Mouse (Mus musculus) midbrain, postnatal 0 days (tissue): ENCODE results near the gene Tox2. TPM values are rescaled to one million over a fixed set of nuclear protein-coding genes. Genes with fewer than 3 reads are reported as not detected.

Experiments used
- ATAC-seq: fragments of 200-750 bp; cut with Nextera tagmentation; 2 replicates; pipeline ENCODE4 v1.8.0; 2017; ENCODE audit warnings: moderate number of reproducible peaks, mild to moderate bottlenecking, moderate TSS enrichment, moderate library complexity; ENCODE audit not compliant: low FRiP score
- DNase-seq: peaks from one replicate; pipeline ENCODE4 v3.0.0-alpha.2; 2015; ENCODE audit warnings: low spot score
- H3K27ac ChIP-seq: fragments of 300-500 bp; sonication (generic); 2 replicates; pipeline ENCODE4 v1.5.1; 2014; ENCODE audit warnings: low read depth, mild to moderate bottlenecking, low read length, mixed read lengths
- H3K27me3 ChIP-seq: fragments of 300-500 bp; sonication (generic); 2 replicates; pipeline ENCODE4 v1.6.1; 2014; ENCODE audit warnings: low read length, control low read depth, mixed read lengths; ENCODE audit not compliant: insufficient read depth
- H3K36me3 ChIP-seq: fragments of 300-500 bp; sonication (generic); 2 replicates; pipeline ENCODE4 v1.6.1; 2014; ENCODE audit warnings: low read length, control low read depth, mixed read lengths; ENCODE audit not compliant: insufficient read depth
- H3K4me1 ChIP-seq: fragments of 300-500 bp; sonication (generic); 2 replicates; pipeline ENCODE4 v1.6.1; 2014; ENCODE audit warnings: mild to moderate bottlenecking, control low read depth, antibody characterized with exemption, low read length, mixed read lengths; ENCODE audit not compliant: insufficient read depth
- H3K4me2 ChIP-seq: fragments of 300-500 bp; sonication (generic); 2 replicates; pipeline ENCODE4 v1.6.1; 2014; ENCODE audit warnings: low read depth, mild to moderate bottlenecking, low read length, mixed read lengths; ENCODE audit not compliant: poor library complexity, severe bottlenecking
- H3K4me3 ChIP-seq: fragments of 300-500 bp; sonication (generic); 2 replicates; pipeline ENCODE4 v1.5.1; 2014; ENCODE audit warnings: low read depth, mild to moderate bottlenecking, low read length, moderate library complexity
- H3K9ac ChIP-seq: fragments of 300-500 bp; sonication (generic); replicated peaks from 2 replicates; pipeline ENCODE4 v1.6.1; 2014; ENCODE audit warnings: mild to moderate bottlenecking, low read length, moderate library complexity, mixed read lengths; ENCODE audit not compliant: poor library complexity, severe bottlenecking
- H3K9me3 ChIP-seq: fragments of 300-500 bp; sonication (generic); 2 replicates; pipeline ENCODE4 v1.6.1; 2016; ENCODE audit warnings: low read length, control low read depth
- CTCF ChIP-seq: IDR thresholded peaks from 2 replicates; pipeline ENCODE4 v1.5.1; 2016; ENCODE audit warnings: antibody characterized with exemption, mild to moderate bottlenecking
- WGBS: fragments of 180-500 bp; shearing (Covaris S2); extraction: QIAGEN DNeasy Blood & Tissue Kit; methylation state at CpG from one replicate; pipeline ENCODE4 v1.1.7; 2014; 5-methylcytosine and 5-hydroxymethylcytosine counted together
- polyA plus RNA-seq: library from polyadenylated mRNA; unstranded; fragments of >200 nt; fragmentation: Nextera tagmentation; extraction: Ambion mirVana; gene quantifications from 2 replicates; pipeline ENCODE4 v1.2.1, GENCODE M21; 2015
- total RNA-seq: library from RNA; depleted of rRNA; stranded (reverse); fragments of >200 nt; gene quantifications from 2 replicates; pipeline ENCODE4 v1.2.3, GENCODE M21; 2014

The Tox2 gene
- total and polyA plus RNA-seq, 2 experiments from 2014 or later: 7.6 to 64.7 TPM

DNA sequence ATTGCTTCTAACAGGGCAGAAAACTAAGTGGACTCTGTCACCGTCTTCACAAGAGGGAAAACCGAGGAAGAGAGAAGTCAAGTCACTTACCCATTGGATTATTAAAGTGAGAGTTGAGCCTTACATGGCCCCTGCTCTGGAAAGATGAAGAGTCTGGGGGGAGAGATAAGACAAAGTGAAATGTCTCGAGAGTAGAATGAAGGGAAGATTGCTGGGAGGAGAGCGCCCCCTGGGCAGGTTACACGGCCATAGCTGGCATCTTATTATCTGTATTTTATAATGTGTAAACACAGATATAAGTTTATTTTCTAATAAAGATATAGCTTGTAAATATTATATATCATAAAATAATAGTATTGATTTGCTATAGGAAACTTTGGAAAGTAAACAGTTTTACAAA, 147.5 kb downstream of the Tox2 start:
- no peak for DNase-seq
- no peaks in the 10 kb centered on the region for H3K36me3 ChIP-seq
- H3K4me2 ChIP-seq: no peak overlapping the region
- TF ChIP-seq CTCF: peak; percentile 43
- H3K9me3 ChIP-seq: no peaks in the 10 kb centered on the region
- H3K4me1 ChIP-seq: 0 out of 2 replicates have a peak, but pooled peaks cover 3% of the 10 kb centered on the region
- no peak overlapping the region for H3K27ac ChIP-seq
- 53% methylated on average over 5 of the region's 5 CpGs for WGBS
- H3K9ac ChIP-seq: no peak overlapping the region
- no peak for ATAC-seq
- H3K4me3 ChIP-seq: no peak overlapping the region
- H3K27me3 ChIP-seq: no peaks in the 10 kb centered on the region

- ATAC-seq (no peak), DNase-seq (no peak)
- H3K27me3 ChIP-seq: no peaks in the 10 kb centered on the region
- no peak overlapping the region for H3K4me2 ChIP-seq
- no peak overlapping the region for H3K27ac ChIP-seq
- WGBS: 24% methylated on average over 7 of the region's 7 CpGs
- H3K9me3 ChIP-seq: no peaks in the 10 kb centered on the region
- no peak overlapping the region for H3K4me3 ChIP-seq
- H3K4me1 ChIP-seq: 0 out of 2 replicates have a peak, but pooled peaks cover 3% of the 10 kb centered on the region
- no peak for TF ChIP-seq CTCF
- no peak overlapping the region for H3K9ac ChIP-seq
- H3K36me3 ChIP-seq: no peaks in the 10 kb centered on the region
These were observed 150.8 kb downstream of the Tox2 start for GRCm38 (mm10) chr2:163353731-163354130.

- Histone ChIP-seq H3K27me3 (no peaks in the 10 kb centered on the region), H3K4me1 (no peaks in the 10 kb centered on the region), H3K9me3 (no peaks in the 10 kb centered on the region), H3K9ac (no peak overlapping the region), H3K27ac (no peak overlapping the region), H3K36me3 (no peaks in the 10 kb centered on the region), H3K4me3 (no peak overlapping the region), H3K4me2 (no peak overlapping the region)
- no peak for DNase-seq
- WGBS: 79% methylated on average over 8 of the region's 8 CpGs
- TF ChIP-seq CTCF: no peak
- ATAC-seq: no peak
These were observed 152.7 kb downstream of the Tox2 start for GRCm38 (mm10) chr2:163355666-163356065.

- H3K9me3 ChIP-seq: no peaks in the 10 kb centered on the region
- ATAC-seq (no peak), DNase-seq (no peak)
- no peaks in the 10 kb centered on the region for H3K27me3 ChIP-seq
- H3K4me3 ChIP-seq: no peak overlapping the region
- H3K9ac ChIP-seq: no peak overlapping the region
- H3K27ac ChIP-seq: no peak overlapping the region
- 81% methylated on average over 12 of the region's 12 CpGs for WGBS
- H3K4me2 ChIP-seq: no peak overlapping the region
- no peaks in the 10 kb centered on the region for H3K4me1 ChIP-seq
- H3K36me3 ChIP-seq: no peaks in the 10 kb centered on the region
- no peak for TF ChIP-seq CTCF
These were observed 153.4 kb downstream of the Tox2 start for GRCm38 (mm10) chr2:163356113-163356840.

DNA sequence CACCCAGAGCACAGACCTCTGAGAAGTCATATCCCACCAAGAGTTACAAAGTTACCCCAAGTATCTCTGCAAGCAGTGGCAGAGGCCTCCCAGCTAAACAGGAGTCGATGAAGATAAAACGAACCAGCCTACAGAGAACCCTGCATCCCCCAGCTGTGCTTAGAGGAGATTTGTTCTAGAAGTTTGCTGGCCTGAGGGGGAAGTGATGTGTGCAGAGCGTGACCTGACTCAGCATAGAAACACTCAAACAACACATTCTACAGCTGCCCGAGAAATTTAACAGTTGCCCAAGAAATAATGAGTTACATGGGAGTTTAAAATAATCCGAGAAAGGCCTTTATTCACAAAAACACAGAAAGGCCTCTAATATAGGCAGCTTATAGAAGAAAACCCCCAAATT, 155.7 kb downstream of the Tox2 start:
- H3K9ac ChIP-seq: no peak overlapping the region
- WGBS: 73% methylated on average over 5 of the region's 5 CpGs
- ATAC-seq: no peak
- DNase-seq: no peak
- H3K27ac ChIP-seq: no peak overlapping the region
- H3K4me1 ChIP-seq: no peaks in the 10 kb centered on the region
- no peak overlapping the region for H3K4me3 ChIP-seq
- no peaks in the 10 kb centered on the region for H3K9me3 ChIP-seq
- no peaks in the 10 kb centered on the region for H3K27me3 ChIP-seq
- no peaks in the 10 kb centered on the region for H3K36me3 ChIP-seq
- no peak overlapping the region for H3K4me2 ChIP-seq
- TF ChIP-seq CTCF: no peak

GRCm38 (mm10) chr2:163359253-163359652, 156.3 kb downstream of the Tox2 start:
- ATAC-seq (no peak), DNase-seq (no peak)
- Histone ChIP-seq H3K9me3 (no peaks in the 10 kb centered on the region), H3K9ac (no peak overlapping the region), H3K36me3 (no peaks in the 10 kb centered on the region), H3K4me3 (no peak overlapping the region), H3K27ac (no peak overlapping the region), H3K4me2 (no peak overlapping the region), H3K27me3 (no peaks in the 10 kb centered on the region), H3K4me1 (no peaks in the 10 kb centered on the region)
- WGBS: 76% methylated on average over 2 of the region's 2 CpGs
- TF ChIP-seq CTCF: no peak
